Mouse (Mus musculus): ENCODE data around the gene Sh2d3c. TPM values are rescaled to one million over a fixed set of nuclear protein-coding genes. Genes with fewer than 3 reads are reported as not detected.

The Sh2d3c gene
- polyA plus RNA-seq, 1 experiment from 2014 or later, result 41.2 TPM

- no peaks in the 10 kb centered on the region for H3K4me1 ChIP-seq (ENCODE audit: control insufficient read depth, insufficient read depth, low read length)
- H3K27ac ChIP-seq (ENCODE audit: low read depth, low read length), result no peak overlapping the region
- no peaks in the 10 kb centered on the region for H3K9me3 ChIP-seq (ENCODE audit: control insufficient read depth, low read length)
- H3K36me3 ChIP-seq (ENCODE audit: control insufficient read depth, insufficient read depth, low read length), result peaks cover 57% of the 10 kb centered on the region
- H3K4me2 ChIP-seq (ENCODE audit: low read depth, low read length), result no peak overlapping the region
- ATAC-seq (ENCODE audit: low read depth), result no peak
- H3K4me3 ChIP-seq (ENCODE audit: low read depth, low read length), result no peak overlapping the region
- WGBS, result 67% methylated on average over 13 of the region's 13 CpGs
- H3K27me3 ChIP-seq (ENCODE audit: control insufficient read depth, insufficient read depth, low read length), result no peaks in the 10 kb centered on the region
- no peak overlapping the region for H3K9ac ChIP-seq (replicated peaks; ENCODE audit: low read depth, low read length)
Measured at GRCm38 (mm10) chr2:32795748-32796418, 75.0 kb downstream of the Sh2d3c start.

GRCm38 (mm10) chr2:32798251-32798962, 77.6 kb downstream of the Sh2d3c start:
- WGBS, result 74% methylated on average over 10 of the region's 10 CpGs
- Histone ChIP-seq H3K9ac (replicated peaks; ENCODE audit: low read depth, low read length) (no peak overlapping the region), H3K9me3 (ENCODE audit: control insufficient read depth, low read length) (no peaks in the 10 kb centered on the region), H3K36me3 (ENCODE audit: control insufficient read depth, insufficient read depth, low read length) (peaks cover 68% of the 10 kb centered on the region), H3K4me2 (ENCODE audit: low read depth, low read length) (no peak overlapping the region), H3K4me1 (ENCODE audit: control insufficient read depth, insufficient read depth, low read length) (no peaks in the 10 kb centered on the region), H3K27me3 (ENCODE audit: control insufficient read depth, insufficient read depth, low read length) (no peaks in the 10 kb centered on the region), H3K27ac (ENCODE audit: low read depth, low read length) (no peak overlapping the region), H3K4me3 (ENCODE audit: low read depth, low read length) (no peak overlapping the region)
- ATAC-seq (ENCODE audit: low read depth), result no peak

MicroRNA genes within 50 kb of the gene (microRNA counts, 519-probe panel; counts per million panel counts)
- not detected for microRNA mmu-miR-2861

Small RNA genes within 50 kb of the gene (microRNA-seq; reads per million reads assigned to microRNA genes)
- gene Gm47291 (not detected), gene Mir2861 (not detected), gene Mir3960 (not detected), gene Mir8093 (not detected)

Other genes starting within 250 kb of the Sh2d3c start
- 6.7 and 7.3 TPM in 2 replicates for gene Fam102a, start 185.7 kb upstream of the Sh2d3c start, polyA plus RNA-seq (2014; fragmentation: Nextera tagmentation; extraction: Ambion mirVana)
- 143 and 157 TPM in 2 replicates for gene Dpm2, start 150.2 kb upstream of the Sh2d3c start, polyA plus RNA-seq (2014; fragmentation: Nextera tagmentation; extraction: Ambion mirVana)
- 12.4 and 17.1 TPM in 2 replicates for gene Pip5kl1, start 146.3 kb upstream of the Sh2d3c start, polyA plus RNA-seq (2014; fragmentation: Nextera tagmentation; extraction: Ambion mirVana)
- gene 9430097D07Rik, start 145.4 kb upstream of the Sh2d3c start, polyA plus RNA-seq (2014; fragmentation: Nextera tagmentation; extraction: Ambion mirVana), result 0.98 and 1.2 TPM in 2 replicates
- gene St6galnac4, start 134.0 kb upstream of the Sh2d3c start, polyA plus RNA-seq (2014; fragmentation: Nextera tagmentation; extraction: Ambion mirVana), result 30.4 and 35.1 TPM in 2 replicates
- 5.2 and 5.4 TPM in 2 replicates for gene St6galnac6, start 121.3 kb upstream of the Sh2d3c start, polyA plus RNA-seq (2014; fragmentation: Nextera tagmentation; extraction: Ambion mirVana)
- gene Ak1, start 99.3 kb upstream of the Sh2d3c start, polyA plus RNA-seq (2014; fragmentation: Nextera tagmentation; extraction: Ambion mirVana), result 78.6 and 85.0 TPM in 2 replicates
- 13.0 and 22.9 TPM in 2 replicates for gene Eng, start 74.5 kb upstream of the Sh2d3c start, polyA plus RNA-seq (2014; fragmentation: Nextera tagmentation; extraction: Ambion mirVana)
- 14.6 and 15.3 TPM in 2 replicates for gene Fpgs, start 16.9 kb upstream of the Sh2d3c start, polyA plus RNA-seq (2014; fragmentation: Nextera tagmentation; extraction: Ambion mirVana)
- gene Cdk9, start 8.0 kb upstream of the Sh2d3c start, polyA plus RNA-seq (2014; fragmentation: Nextera tagmentation; extraction: Ambion mirVana), result 54.4 and 57.5 TPM in 2 replicates
- gene 6330409D20Rik, start 20.0 kb downstream of the Sh2d3c start, polyA plus RNA-seq (2014; fragmentation: Nextera tagmentation; extraction: Ambion mirVana), result 3.9 TPM in 2 replicates
- 56.0 and 57.6 TPM in 2 replicates for gene Tor2a, start 36.2 kb downstream of the Sh2d3c start, polyA plus RNA-seq (2014; fragmentation: Nextera tagmentation; extraction: Ambion mirVana)
- 0.36 and 0.82 TPM in 2 replicates for gene Ttc16, start 54.6 kb downstream of the Sh2d3c start, polyA plus RNA-seq (2014; fragmentation: Nextera tagmentation; extraction: Ambion mirVana)
- gene Ptrh1, start 54.7 kb downstream of the Sh2d3c start, polyA plus RNA-seq (2014; fragmentation: Nextera tagmentation; extraction: Ambion mirVana), result 3.7 and 4.8 TPM in 2 replicates
- 0.48 TPM in 2 replicates for gene Cfap157, start 63.4 kb downstream of the Sh2d3c start, polyA plus RNA-seq (2014; fragmentation: Nextera tagmentation; extraction: Ambion mirVana)
- 290 and 312 TPM in 2 replicates for gene Stxbp1, start 126.2 kb downstream of the Sh2d3c start, polyA plus RNA-seq (2014; fragmentation: Nextera tagmentation; extraction: Ambion mirVana)
- gene Fam129b, start 155.1 kb downstream of the Sh2d3c start, polyA plus RNA-seq (2014; fragmentation: Nextera tagmentation; extraction: Ambion mirVana), result 11.8 and 18.3 TPM in 2 replicates
- gene Rpl12, start 240.5 kb downstream of the Sh2d3c start, polyA plus RNA-seq (2014; fragmentation: Nextera tagmentation; extraction: Ambion mirVana), result 99.4 and 113 TPM in 2 replicates
- gene Lrsam1, start 240.6 kb downstream of the Sh2d3c start, polyA plus RNA-seq (2014; fragmentation: Nextera tagmentation; extraction: Ambion mirVana), result 19.3 and 22.8 TPM in 2 replicates

All from neural tube, embryonic 14.5 days (tissue).